Mouse (Mus musculus) liver (tissue): Measurements from ENCODE around the gene Cep128.
A peak's percentile ranks its signal among the peaks of the same experiment; 100 is the strongest.

Experiments
- DNase-seq: peaks from one replicate; pipeline ENCODE4 v3.0.0-alpha.2; 2020; ENCODE audit warnings: mixed read lengths

Cep128 gene

DNA sequence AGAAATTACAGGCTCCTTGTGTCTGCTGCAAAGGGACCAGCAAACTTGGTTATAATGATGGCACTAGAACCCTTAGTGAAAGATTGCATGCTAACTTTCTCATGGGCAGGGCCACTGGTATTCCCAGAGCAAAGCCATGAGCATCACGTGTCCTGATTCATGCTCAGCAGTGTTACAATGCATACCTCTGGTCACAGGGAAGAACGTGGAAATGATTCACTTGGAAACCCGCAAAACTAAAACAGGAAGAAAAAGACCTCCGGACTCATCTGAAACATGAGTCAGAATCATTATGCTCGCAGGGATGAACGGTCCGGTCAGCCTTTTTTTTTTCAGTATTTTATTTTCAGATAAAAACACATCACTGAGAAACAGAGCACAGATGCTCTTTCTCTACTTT, 78.4 kb downstream of the Cep128 start:
- DNase-seq: no peak

- DNase-seq: no peak
Observed at GRCm38 (mm10) chr12:91305038-91305437, 79.2 kb downstream of the Cep128 start.

GRCm38 (mm10) chr12:91298700-91299099, 85.5 kb downstream of the Cep128 start:
- DNase-seq: no peak

DNA sequence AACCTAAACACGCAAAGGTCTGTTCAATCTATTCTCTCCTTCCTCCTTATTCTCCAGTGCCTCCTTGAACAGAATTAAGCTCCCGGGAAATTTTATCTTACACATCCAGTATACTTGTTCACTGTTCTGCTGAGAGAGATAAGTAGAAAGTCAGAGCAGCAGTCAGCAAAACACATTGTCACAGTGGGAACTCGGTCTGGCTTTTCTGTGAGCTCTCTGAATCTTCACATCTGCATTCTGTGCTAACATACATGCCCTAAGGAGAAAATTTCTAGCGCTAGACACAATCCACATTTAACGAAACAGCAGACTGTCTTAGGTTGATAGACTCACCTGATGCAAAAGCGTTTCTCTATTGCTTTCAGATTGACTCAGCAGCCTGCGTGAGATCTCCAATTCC, 88.3 kb downstream of the Cep128 start:
- DNase-seq: peak; percentile 8

DNA sequence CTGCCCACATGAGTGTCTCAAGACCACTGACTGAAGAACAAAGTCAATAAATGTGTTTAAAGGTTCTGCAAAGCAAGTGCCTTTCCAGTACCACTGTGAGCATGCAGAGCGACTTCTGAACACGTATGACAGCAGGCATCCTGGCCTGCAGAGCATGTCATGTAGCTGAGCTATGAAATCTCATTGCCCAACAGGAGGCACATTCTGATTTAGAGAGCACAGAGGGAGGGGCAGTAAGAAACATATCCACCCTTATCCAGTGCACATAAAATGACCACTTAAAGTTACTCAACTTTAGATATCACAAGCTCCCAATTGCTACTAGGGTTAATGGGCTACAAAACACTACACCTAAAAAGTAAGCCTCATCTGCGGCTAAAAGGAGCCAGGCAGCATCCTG, 88.8 kb downstream of the Cep128 start:
- no peak for DNase-seq

- no peak for DNase-seq
Observed at GRCm38 (mm10) chr12:91273936-91274335, 110.3 kb downstream of the Cep128 start.

GRCm38 (mm10) chr12:91269634-91270033, 114.6 kb downstream of the Cep128 start:
- no peak for DNase-seq

GRCm38 (mm10) chr12:91268974-91269373, 115.2 kb downstream of the Cep128 start:
- DNase-seq: no peak

DNA sequence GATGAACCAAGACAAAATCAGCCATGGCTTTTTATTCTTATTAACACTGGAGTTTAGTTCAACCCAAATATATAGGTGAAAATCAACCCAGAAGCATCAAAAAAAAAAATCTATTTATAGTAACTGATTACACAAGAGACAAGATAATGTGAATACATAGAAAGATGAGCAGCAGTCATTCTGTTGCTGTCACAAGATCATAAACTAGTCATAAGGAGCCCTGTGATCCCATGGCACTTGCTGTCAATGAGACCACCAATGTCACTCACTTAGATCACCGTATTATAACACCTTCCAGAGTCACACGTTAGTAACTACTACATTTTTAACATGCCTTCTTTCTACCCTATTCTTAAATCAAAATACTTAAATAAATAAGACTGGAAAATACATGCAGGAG, 118.2 kb downstream of the Cep128 start:
- DNase-seq: no peak

- DNase-seq: no peak
Observed at GRCm38 (mm10) chr12:91265462-91265861, 118.7 kb downstream of the Cep128 start.

GRCm38 (mm10) chr12:91264828-91265355, 119.3 kb downstream of the Cep128 start:
- no peak for DNase-seq

GRCm38 (mm10) chr12:91263705-91264104, 120.5 kb downstream of the Cep128 start:
- no peak for DNase-seq

DNA sequence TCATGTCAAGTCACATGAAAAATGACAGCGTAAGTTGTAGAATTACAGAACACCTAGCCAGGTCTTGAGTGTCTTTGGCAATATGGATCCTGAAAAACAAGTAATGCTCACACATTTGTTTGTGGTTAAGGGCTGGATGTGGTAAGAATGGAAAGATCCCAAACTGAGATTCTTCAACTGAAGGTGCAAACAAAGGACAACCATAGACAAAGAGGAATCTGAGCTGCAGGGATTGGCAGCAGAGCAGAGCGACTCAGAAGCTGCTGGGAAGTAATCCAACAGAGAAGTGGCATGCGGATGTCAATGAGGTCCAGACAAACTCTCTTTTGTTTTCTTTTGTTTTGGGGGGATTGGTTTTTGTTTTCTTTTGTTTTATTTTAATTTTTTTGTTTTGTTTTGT, 121.4 kb downstream of the Cep128 start:
- no peak for DNase-seq

DNA sequence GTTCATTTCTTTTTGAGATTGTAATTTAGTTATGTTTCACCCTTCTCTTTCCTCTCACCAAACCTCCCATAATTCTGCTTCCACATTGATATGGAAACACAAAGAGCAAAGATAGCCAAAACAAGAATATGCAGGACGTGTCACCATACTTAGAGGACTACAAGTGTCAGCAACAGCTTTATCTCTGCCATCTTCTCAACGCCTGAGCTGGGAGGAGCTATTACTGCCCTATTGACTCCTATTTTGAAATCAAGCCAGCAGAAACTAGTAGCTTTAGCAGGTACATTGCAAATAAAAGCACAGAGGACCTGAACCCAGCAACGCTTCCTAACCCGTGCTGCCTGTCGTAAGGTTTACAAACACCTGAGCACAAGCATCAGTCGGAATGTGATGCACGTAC, 127.9 kb downstream of the Cep128 start:
- DNase-seq: no peak

DNA sequence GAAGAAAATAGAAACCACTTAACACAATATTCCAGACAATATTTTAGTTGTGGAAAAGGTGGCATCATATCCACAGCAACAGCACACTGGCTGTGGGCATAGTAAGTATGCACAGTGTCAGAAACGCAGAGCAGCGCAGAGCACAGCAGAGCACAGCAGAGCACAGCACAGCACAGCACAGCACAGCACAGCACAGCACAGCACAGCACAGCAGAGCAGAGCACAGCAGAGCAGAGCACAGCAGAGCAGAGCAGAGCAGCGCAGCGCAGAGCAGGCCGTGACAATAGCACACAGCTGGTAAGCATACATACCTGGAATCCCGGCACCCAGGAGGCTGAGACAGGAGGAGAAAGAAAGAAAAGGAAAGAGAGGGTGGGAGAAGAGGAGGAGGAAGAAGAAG, 129.4 kb downstream of the Cep128 start:
- peak; percentile 28 for DNase-seq

DNA sequence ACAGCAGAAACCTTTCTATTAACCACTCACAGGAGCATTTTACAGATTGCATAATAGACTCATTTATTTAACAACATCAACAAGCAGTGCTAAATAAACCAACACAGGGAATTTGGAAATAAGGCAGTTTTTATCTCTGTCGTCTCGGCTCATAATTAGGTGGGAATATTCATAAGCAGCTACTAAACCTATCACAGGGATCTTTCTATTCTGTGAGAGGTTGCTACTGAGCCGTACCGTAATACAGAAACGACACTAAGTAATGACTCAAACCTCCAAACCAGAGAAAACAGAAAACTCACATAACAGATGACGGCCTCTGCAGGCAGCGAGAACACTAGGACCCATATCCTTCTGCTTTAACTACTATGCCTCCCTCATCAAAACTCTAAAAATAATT, 163.6 kb downstream of the Cep128 start:
- DNase-seq: no peak

DNA sequence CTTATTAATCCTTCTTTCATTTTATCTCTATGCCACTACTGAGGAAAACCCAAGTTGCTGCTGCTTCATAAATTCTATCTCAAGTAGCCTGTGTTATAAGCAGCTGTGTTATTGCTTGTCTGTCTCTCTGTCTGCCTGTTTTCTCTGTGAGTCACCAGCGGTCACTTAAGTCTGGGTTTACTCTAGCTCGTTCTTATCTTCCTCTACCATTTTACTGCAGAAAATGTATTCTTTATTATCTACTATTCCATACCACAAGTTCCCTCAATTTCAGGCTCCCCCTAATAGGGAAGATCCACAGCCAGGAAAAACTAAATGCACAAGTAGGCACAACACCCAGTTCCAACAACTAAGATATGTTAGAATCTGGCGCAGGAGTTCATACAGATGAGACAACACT, 178.7 kb downstream of the Cep128 start:
- DNase-seq: no peak

GRCm38 (mm10) chr12:91204330-91204729, 179.9 kb downstream of the Cep128 start:
- DNase-seq: no peak

DNA sequence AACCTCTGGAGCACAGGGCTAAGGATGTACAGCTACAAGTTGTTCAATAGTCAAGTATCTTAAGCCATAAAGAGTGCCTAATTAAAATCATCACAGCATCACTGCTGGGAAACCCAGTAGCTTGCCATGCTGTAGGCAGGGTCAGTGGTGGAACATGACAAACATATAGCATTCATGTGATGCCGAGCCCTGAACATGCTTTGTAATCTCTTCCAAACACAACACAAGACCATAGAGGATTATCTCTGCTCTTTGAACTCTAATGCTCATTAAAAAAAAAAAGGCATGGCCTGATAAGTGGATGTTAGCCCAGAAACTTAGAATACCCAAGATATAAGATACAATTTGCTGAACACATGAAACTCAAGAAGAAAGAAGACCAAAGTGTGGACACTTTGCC, 181.7 kb downstream of the Cep128 start:
- no peak for DNase-seq

GRCm38 (mm10) chr12:91189111-91189510, 195.1 kb downstream of the Cep128 start:
- DNase-seq: no peak

- no peak for DNase-seq
Observed at GRCm38 (mm10) chr12:91185564-91185963, 198.6 kb downstream of the Cep128 start.

DNA sequence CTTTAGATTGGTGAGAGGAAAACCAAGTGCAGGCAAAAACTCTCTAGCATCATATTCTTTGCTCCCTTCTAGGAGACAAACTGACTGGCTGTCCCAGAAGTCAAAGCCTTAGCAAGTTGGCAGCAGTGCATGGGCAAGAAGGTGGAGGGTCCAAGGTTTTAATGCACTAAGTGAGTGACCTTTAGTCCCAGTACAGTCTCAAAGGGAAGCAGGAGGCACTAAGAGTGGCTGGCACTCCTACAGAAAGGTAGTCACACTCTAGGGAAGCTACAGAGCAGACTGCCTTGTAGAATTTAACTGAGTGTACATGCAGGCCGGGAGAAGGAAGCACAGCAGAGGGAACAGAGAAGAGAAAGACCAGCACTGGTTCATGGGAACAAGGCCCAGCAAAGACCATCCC, 199.6 kb downstream of the Cep128 start:
- no peak for DNase-seq

- DNase-seq: no peak
Observed at GRCm38 (mm10) chr12:91183928-91184327, 200.3 kb downstream of the Cep128 start.

- no peak for DNase-seq
Observed at GRCm38 (mm10) chr12:91183304-91183855, 200.8 kb downstream of the Cep128 start.

DNA sequence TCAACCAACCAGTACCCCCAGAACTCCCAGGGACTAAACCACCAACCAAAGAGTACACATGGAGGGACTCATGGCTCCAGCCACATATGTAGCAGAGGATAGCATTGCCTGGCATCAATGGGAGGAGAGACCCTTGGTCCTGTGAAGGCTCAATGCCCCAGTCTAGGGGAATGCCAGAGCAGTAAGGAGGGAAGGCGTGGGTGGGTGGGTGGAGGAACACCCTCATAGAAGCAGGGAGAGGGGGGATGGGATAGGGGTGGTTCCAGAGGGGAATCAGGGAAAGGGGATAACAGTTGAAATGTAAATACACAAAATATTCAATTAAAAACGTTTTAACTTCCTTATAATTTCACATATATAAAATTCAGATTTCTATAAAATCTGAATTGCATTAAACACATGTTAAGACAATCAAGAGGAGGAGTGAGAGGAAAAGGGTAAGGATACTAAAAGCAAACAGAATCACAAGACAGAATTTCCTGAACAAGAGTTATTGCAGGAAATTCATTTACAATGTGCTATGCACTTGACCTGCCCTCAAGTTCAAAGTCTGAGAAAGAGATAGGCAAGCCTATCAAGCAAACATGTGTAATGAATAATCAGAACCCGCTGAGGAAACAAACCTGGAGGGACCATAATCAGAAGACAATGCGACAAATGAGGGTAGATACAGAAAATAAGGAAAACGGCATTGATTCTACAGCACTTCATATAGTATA, 207.2 kb downstream of the Cep128 start:
- no peak for DNase-seq
